Mouse (Mus musculus) forebrain, embryonic 14.5 days (tissue): ENCODE measurements around the gene Kmt2d. TPM values are rescaled to one million over a fixed set of nuclear protein-coding genes. Genes with fewer than 3 reads are reported as not detected.

Source experiments
- ATAC-seq: fragments of 200-750 bp; cut with Nextera tagmentation; 2 replicates; pipeline ENCODE4 v1.8.0; 2017; ENCODE audit warnings: mild to moderate bottlenecking, moderate library complexity
- DNase-seq: peaks from one replicate; pipeline ENCODE4 v3.0.0-alpha.2; 2015; ENCODE audit warnings: low spot score
- H3K27ac ChIP-seq: fragments of 300-500 bp; sonication (generic); 2 replicates; pipeline ENCODE4 v1.5.1; 2014; ENCODE audit warnings: low read depth, mild to moderate bottlenecking, control low read depth, low read length, moderate library complexity
- H3K27me3 ChIP-seq: fragments of 300-500 bp; sonication (generic); replicated peaks from 2 replicates; pipeline ENCODE4 v1.6.1; 2014; ENCODE audit warnings: low read length, control low read depth, mixed read lengths; ENCODE audit not compliant: control insufficient read depth, insufficient read depth
- H3K36me3 ChIP-seq: fragments of 300-500 bp; sonication (generic); 2 replicates; pipeline ENCODE4 v1.6.1; 2014; ENCODE audit warnings: low read length, control low read depth; ENCODE audit not compliant: control insufficient read depth, insufficient read depth
- H3K4me1 ChIP-seq: fragments of 300-500 bp; sonication (generic); 2 replicates; pipeline ENCODE4 v1.6.1; 2014; ENCODE audit warnings: antibody characterized with exemption, low read length, control low read depth; ENCODE audit not compliant: control insufficient read depth, insufficient read depth
- H3K4me2 ChIP-seq: fragments of 300-500 bp; sonication (generic); 2 replicates; pipeline ENCODE4 v1.6.1; 2014; ENCODE audit warnings: mild to moderate bottlenecking, control low read depth, low read length
- H3K4me3 ChIP-seq: fragments of 300-500 bp; sonication (generic); 2 replicates; pipeline ENCODE4 v1.5.1; 2014; ENCODE audit warnings: low read depth, low read length, control low read depth
- H3K9ac ChIP-seq: fragments of 300-500 bp; sonication (generic); 2 replicates; pipeline ENCODE4 v1.6.1; 2014; ENCODE audit warnings: mild to moderate bottlenecking, low read length, control low read depth, moderate library complexity
- H3K9me3 ChIP-seq: fragments of 300-500 bp; sonication (generic); replicated peaks from 2 replicates; pipeline ENCODE4 v1.6.1; 2016; ENCODE audit warnings: low read length, control low read depth, mixed read lengths; ENCODE audit not compliant: control insufficient read depth
- WGBS: fragments of 180-500 bp; shearing (Covaris S2); extraction: QIAGEN DNeasy Blood & Tissue Kit; methylation state at CpG from one replicate; pipeline ENCODE4 v1.1.7; 2014; 5-methylcytosine and 5-hydroxymethylcytosine counted together
- polyA plus RNA-seq: library from polyadenylated mRNA; unstranded; fragments of >200 nt; fragmentation: Nextera tagmentation; extraction: Ambion mirVana; gene quantifications from 2 replicates; pipeline ENCODE4 v1.2.1, GENCODE M21; 2014

The Kmt2d gene
- polyA plus RNA-seq, 1 experiment from 2014 or later: 8.0 TPM

GRCm38 (mm10) chr15:98865771-98866170 is 5.2 kb downstream of the Kmt2d start:
- ATAC-seq: no peak

GRCm38 (mm10) chr15:98864951-98865350 is 6.1 kb downstream of the Kmt2d start:
- Histone ChIP-seq H3K4me2 (no peak overlapping the region), H3K9ac (no peak overlapping the region), H3K9me3 (no peaks in the 10 kb centered on the region), H3K4me3 (no peak overlapping the region), H3K27ac (no peak overlapping the region), H3K4me1 (peaks cover 24% of the 10 kb centered on the region), H3K36me3 (peaks cover 68% of the 10 kb centered on the region), H3K27me3 (no peaks in the 10 kb centered on the region)
- 92% methylated on average over 6 of the region's 6 CpGs for WGBS
- ATAC-seq (no peak), DNase-seq (no peak)

More at GRCm38 (mm10) chr15:98865771-98866170, 5.2 kb downstream of the Kmt2d start:
- Histone ChIP-seq H3K27me3 (no peaks in the 10 kb centered on the region), H3K27ac (no peak overlapping the region), H3K4me2 (no peak overlapping the region), H3K9me3 (no peaks in the 10 kb centered on the region), H3K9ac (no peak overlapping the region), H3K4me1 (peaks cover 24% of the 10 kb centered on the region), H3K4me3 (no peak overlapping the region), H3K36me3 (peaks cover 59% of the 10 kb centered on the region)
- WGBS: 90% methylated on average over 8 of the region's 8 CpGs
- DNase-seq: no peak

- Histone ChIP-seq H3K4me2 (no peak overlapping the region), H3K9me3 (no peaks in the 10 kb centered on the region), H3K4me3 (no peak overlapping the region), H3K4me1 (peaks cover 10% of the 10 kb centered on the region), H3K27ac (no peak overlapping the region), H3K36me3 (peaks cover 82% of the 10 kb centered on the region), H3K27me3 (no peaks in the 10 kb centered on the region), H3K9ac (no peak overlapping the region)
- 89% methylated on average over 12 of the region's 12 CpGs for WGBS
- DNase-seq: no peak
- ATAC-seq: no peak
These were observed 7.5 kb downstream of the Kmt2d start for GRCm38 (mm10) chr15:98863451-98863958.

- 87% methylated on average over 21 of the region's 21 CpGs for WGBS
- no peak overlapping the region for H3K4me3 ChIP-seq
These were observed 9.1 kb downstream of the Kmt2d start for GRCm38 (mm10) chr15:98861701-98862410.

GRCm38 (mm10) chr15:98860921-98861320 is 10.1 kb downstream of the Kmt2d start:
- Histone ChIP-seq H3K9me3 (no peaks in the 10 kb centered on the region), H3K4me3 (no peak overlapping the region), H3K4me1 (no peaks in the 10 kb centered on the region), H3K27ac (no peak overlapping the region), H3K9ac (no peak overlapping the region), H3K27me3 (no peaks in the 10 kb centered on the region), H3K4me2 (no peak overlapping the region), H3K36me3 (peaks cover 100% of the 10 kb centered on the region)
- DNase-seq (no peak), ATAC-seq (no peak)
- 93% methylated on average over 18 of the region's 18 CpGs for WGBS

More at GRCm38 (mm10) chr15:98861701-98862410, 9.1 kb downstream of the Kmt2d start:
- no peak overlapping the region for H3K27ac ChIP-seq
- no peaks in the 10 kb centered on the region for H3K27me3 ChIP-seq
- no peak overlapping the region for H3K4me2 ChIP-seq
- peaks cover 99% of the 10 kb centered on the region for H3K36me3 ChIP-seq
- no peak overlapping the region for H3K9ac ChIP-seq
- H3K9me3 ChIP-seq: no peaks in the 10 kb centered on the region
- DNase-seq: no peak
- no peak for ATAC-seq
- no peaks in the 10 kb centered on the region for H3K4me1 ChIP-seq

- WGBS: 87% methylated on average over 9 of the region's 9 CpGs
- Histone ChIP-seq H3K27me3 (no peaks in the 10 kb centered on the region), H3K27ac (no peak overlapping the region), H3K9ac (no peak overlapping the region), H3K4me2 (no peak overlapping the region), H3K36me3 (peaks cover 100% of the 10 kb centered on the region), H3K9me3 (no peaks in the 10 kb centered on the region), H3K4me1 (no peaks in the 10 kb centered on the region), H3K4me3 (no peak overlapping the region)
- no peak for ATAC-seq
- DNase-seq: no peak
These were observed 11.5 kb downstream of the Kmt2d start for GRCm38 (mm10) chr15:98859319-98860043.

- WGBS: 94% methylated on average over 16 of the region's 16 CpGs
- DNase-seq: no peak
These were observed 16.8 kb downstream of the Kmt2d start for GRCm38 (mm10) chr15:98854214-98854613.

GRCm38 (mm10) chr15:98853161-98853937 is 17.7 kb downstream of the Kmt2d start:
- no peak for DNase-seq

More at GRCm38 (mm10) chr15:98854214-98854613, 16.8 kb downstream of the Kmt2d start:
- H3K9me3 ChIP-seq: no peaks in the 10 kb centered on the region
- H3K36me3 ChIP-seq: peaks cover 100% of the 10 kb centered on the region
- H3K27ac ChIP-seq: no peak overlapping the region
- no peaks in the 10 kb centered on the region for H3K4me1 ChIP-seq
- H3K4me3 ChIP-seq: no peak overlapping the region
- ATAC-seq: no peak
- no peaks in the 10 kb centered on the region for H3K27me3 ChIP-seq
- H3K4me2 ChIP-seq: no peak overlapping the region
- H3K9ac ChIP-seq: no peak overlapping the region

More at GRCm38 (mm10) chr15:98853161-98853937, 17.7 kb downstream of the Kmt2d start:
- H3K36me3 ChIP-seq: peaks cover 100% of the 10 kb centered on the region
- no peak for ATAC-seq
- H3K9ac ChIP-seq: no peak overlapping the region
- H3K9me3 ChIP-seq: no peaks in the 10 kb centered on the region
- H3K27ac ChIP-seq: no peak overlapping the region
- no peak overlapping the region for H3K4me2 ChIP-seq
- H3K4me1 ChIP-seq: no peaks in the 10 kb centered on the region
- no peaks in the 10 kb centered on the region for H3K27me3 ChIP-seq
- WGBS: 92% methylated on average over 28 of the region's 28 CpGs
- no peak overlapping the region for H3K4me3 ChIP-seq
